Mouse (Mus musculus): ENCODE measurements around the gene Pigu. TPM values are rescaled to one million over a fixed set of nuclear protein-coding genes. Genes with fewer than 3 reads are reported as not detected.

Pigu gene
- polyA plus RNA-seq (2017; shearing (Covaris generic)) = 10 to 100 TPM; 40.1 to 41.4 TPM

DNA sequence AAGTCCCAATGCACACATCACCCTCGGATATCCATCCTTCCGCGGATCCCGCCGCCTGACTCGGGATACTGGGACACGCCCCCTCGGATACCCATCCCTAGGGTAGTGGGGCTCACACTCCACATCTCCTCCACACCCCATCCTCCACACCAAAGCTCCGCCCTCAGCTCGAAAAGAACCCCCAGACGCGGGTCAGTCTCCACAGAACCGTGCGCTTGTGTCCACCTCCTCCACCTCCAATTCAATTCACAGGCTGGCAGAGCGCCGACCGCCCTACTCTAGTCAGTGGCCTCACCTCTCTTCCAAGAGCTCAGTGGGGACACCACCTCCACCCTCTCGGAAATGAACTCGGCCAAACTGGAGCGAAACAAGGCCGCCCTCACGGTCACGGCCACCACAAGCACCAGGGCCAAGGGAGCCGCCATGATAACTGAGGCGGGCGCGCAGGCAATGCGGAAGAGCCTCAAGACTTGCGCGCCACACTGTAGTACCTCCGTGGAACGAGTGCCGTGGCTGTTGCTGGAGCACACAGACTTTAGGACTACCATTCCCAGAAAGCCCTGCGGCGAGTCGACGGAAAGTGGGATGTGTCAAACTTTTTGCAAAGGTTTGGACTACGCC, at the start of gene Pigu:
TSS of gene Pigu (minus strand) at position 460 of the 621 bp plus-strand sequence.
- ATAC-seq = peak; percentile 100

- no peak for ATAC-seq
These were observed 47.4 kb upstream of the Pigu start for GRCm38 (mm10) chr2:155404635-155405034.

DNA sequence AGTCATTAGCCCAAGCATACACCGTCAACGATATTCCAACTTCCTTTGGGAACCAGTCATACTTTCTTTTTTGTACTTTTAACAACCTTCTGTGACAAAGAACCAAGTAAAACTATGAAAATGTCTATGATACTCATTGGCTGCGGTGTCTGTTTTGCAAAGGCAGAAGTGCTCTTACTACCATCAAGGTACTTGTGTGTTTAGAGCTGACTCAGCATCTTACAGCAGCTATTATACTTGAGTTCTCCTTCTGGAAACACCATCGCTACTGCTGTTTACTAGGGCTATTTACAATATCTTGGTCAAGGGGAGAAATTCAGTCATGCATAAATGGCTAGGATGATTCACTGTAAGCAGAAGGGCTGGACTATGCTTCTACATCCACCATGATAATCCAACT, 44.7 kb upstream of the Pigu start:
- ATAC-seq = no peak

DNA sequence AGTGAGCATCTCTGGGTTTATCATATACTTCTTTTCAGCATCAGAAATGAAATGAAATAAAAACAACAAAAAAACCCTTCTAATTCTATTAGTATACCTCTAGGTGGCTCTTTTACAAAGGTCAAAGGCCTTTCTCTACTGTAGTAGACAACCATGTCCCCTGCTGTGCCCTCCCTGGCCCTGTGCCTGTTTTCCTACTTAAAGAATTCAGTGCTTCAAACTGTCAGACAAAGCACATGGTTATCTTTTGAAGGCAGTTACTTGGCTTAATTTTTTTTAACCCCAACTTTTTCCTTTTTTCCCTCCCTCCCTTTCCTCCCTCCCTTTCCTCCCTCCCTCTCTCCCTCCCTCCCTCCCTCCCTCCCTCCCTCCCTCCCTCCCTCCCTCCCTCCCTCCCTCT, 43.0 kb upstream of the Pigu start:
- no peak for ATAC-seq

DNA sequence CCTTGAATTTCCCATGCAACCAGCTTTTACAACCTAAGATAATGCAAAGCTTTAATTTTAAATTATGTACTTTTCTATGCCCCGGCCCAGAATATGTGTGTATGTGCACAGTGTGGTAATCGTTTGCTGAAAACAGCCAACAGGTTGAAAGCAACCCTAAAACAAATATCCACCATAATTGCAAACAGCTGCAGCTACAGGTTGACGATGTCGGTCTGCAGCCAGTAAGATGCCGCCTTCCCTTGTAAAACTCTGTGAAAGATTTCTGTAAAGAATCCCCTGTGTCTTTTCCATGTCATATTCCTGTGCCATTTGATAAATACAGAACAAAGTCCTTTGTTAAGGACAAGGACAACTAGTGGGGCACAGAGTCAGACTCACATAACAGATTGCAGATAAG, 37.4 kb upstream of the Pigu start:
- ATAC-seq = no peak

DNA sequence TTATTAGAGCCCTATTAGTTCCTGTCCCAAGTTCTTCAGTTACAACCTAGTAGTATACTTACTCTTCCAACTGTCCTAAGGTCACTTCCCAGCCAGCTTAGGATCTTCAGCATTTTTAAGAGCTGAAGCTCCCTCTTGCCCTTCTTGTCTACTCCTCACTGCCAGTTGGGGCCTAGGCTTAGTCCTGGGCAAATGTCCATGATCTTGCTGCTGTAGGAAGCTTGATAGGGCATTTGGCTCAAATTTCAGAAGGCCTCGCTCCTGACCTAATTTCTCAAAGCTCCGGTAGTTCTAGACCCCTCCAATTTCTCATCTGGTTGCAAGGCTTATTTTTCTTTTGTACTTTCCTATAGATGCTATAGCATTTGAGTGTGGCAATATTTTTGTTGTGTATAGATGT, 31.3 kb upstream of the Pigu start:
- ATAC-seq = no peak

DNA sequence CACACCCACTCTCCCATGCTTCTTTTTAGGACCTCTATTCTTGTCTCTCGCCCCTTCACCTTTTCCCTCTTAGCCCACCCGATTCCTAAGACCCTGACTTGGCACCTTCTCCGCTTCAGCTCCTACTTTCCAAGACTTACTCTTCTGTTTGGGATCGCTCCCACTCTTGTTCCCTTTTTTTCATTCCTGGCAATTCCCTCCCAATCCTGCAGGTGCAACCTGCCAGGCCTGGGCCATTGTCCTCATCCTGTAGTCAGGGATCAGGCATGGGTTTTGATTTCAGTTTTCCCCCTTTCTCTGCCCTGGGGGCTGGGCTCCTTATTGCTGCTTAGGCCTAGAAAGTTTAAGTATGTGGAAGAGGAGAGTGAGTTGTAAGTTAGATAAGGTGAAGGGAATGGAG, 29.8 kb upstream of the Pigu start:
- no peak for ATAC-seq

- ATAC-seq = no peak
These were observed 29.3 kb upstream of the Pigu start for GRCm38 (mm10) chr2:155386534-155386899.

- ATAC-seq = no peak
These were observed 28.7 kb upstream of the Pigu start for GRCm38 (mm10) chr2:155385731-155386533.

- ATAC-seq = peak; percentile 44
These were observed 27.9 kb upstream of the Pigu start for GRCm38 (mm10) chr2:155385090-155385489.

DNA sequence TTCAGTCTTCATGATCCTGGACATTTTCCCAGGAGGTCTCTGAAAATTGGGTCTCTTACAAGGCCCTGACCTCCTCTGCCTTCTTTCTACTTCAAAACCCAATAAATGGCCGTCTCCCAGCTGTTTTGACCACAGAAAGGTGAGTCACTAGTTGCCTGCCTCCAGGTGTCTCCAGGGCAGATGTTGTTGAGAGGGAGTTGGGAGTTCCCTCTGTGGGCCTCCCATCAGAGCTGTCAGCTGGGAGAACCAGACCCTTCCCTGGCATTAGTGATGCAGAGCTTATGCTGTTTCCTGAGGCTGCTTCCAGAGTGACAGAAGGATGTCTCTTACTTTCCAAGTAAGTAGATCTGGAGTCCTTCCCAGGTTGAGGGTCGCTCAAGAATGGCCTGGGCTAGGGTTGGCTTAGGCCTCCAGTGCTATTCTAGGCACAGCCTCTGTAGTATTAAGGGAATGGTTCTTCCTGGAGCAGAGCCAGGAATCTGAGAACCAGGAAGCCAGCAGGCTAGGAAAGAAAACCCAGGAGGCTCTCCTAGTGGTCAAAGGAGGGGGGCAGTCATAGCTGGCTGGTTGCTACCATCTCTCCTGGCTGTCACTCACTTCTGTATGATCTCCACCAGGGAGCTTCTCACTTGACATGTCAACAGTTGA, 25.7 kb upstream of the Pigu start:
- ATAC-seq = no peak

GRCm38 (mm10) chr2:155382332-155382700, 25.1 kb upstream of the Pigu start:
- ATAC-seq = peak; percentile 7

GRCm38 (mm10) chr2:155381643-155382331, 24.6 kb upstream of the Pigu start:
- peak; percentile 87 for ATAC-seq

- no peak for ATAC-seq
These were observed 23.8 kb upstream of the Pigu start for GRCm38 (mm10) chr2:155381060-155381437.

- no peak for ATAC-seq
These were observed 23.2 kb upstream of the Pigu start, which contains the start of gene Trp53inp2 for GRCm38 (mm10) chr2:155380261-155381059. Gene Trp53inp2, plus strand, starts transcription at chr2:155381059.

GRCm38 (mm10) chr2:155376191-155376590, 19.0 kb upstream of the Pigu start:
- no peak for ATAC-seq

- no peak for ATAC-seq
These were observed 17.3 kb upstream of the Pigu start for GRCm38 (mm10) chr2:155374521-155374920.

DNA sequence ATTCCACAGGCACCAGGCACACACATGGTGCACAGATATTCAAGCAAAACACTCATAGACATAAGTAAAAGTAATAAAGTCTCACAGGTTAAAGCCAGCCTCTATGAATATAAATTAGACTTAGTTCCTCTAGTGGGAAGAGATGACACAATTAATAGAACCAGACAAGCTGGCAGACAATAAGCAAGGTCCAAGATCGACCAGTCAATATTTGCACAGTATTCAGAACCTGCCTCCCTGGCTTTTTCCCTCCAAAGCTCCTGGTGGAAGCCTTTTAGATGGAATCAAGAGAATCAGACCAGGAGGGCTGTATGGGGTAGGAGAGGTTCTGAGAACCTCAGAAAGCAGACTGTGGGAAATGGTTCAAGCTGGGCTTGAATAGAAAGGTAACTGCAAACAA, 16.7 kb upstream of the Pigu start:
- no peak for ATAC-seq

GRCm38 (mm10) chr2:155373302-155373701, 16.1 kb upstream of the Pigu start:
- ATAC-seq = no peak

DNA sequence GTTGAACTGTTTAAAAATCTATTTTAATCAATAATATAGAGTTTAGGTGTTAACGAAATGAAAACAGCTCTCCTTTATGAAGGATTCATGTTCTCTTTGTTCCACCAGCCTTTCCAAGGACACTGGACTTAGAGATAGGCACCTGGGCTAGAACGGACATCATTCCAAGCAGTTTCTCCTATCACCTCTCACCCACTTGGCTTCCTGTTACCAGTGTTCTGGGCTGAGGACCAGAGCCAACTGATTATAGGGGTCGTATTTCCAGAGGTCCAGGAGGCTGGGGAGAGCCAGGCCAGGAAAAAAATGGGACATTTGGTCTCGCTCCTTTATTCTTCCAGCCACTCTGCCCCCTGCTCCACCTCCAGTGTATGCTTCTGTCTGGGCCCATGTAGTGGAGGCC, 15.2 kb upstream of the Pigu start:
- no peak for ATAC-seq

DNA sequence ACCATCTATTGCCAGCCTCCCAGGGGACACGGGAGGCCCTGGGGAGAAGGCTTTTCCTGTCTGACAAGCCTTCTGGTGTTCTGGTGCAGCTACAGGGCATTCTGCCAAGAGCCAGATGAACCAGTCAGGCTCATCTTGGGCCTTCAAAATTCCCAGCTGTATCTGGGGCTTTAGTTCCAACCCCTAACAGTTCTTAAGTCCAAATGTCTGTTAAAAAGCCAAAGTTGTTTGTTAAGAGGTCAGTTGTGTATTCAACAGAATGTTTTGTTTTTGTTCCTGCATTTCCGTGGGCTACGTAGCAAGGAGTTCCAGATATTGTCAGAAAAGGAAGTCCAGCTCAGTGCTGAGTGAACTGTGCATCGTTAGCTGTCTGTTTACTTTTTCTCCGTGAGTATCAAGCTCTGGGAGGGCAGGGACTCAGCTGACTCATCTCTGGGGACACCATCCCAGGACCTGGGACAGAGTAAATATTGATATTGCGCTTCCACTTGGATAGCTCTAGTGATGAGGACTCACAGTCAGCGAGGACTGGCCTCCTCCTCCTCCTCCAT, 12.2 kb upstream of the Pigu start:
- ATAC-seq = no peak

- no peak for ATAC-seq
These were observed 10.5 kb upstream of the Pigu start for GRCm38 (mm10) chr2:155367635-155368284.
